Mouse (Mus musculus): ENCODE results near the gene Klhl6.

Klhl6 gene

DNA sequence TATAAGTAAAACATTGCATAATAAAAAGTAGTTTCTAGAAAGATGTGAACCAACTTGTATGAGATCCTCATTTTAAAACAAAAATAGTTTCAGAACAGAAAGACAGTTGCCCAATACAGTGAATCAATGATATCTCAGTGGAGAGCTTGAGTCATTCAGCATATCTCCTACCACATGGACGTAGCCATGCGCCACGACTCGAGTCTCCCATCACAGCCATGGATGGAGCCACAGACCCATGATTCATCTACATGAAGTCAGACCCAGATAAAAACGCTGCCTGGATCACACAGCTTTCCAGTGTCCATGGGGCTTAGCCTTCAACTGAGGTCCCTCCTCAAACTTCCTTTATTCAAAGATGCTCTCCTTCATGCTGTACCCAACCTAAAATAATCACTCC is 13.3 kb downstream of the Klhl6 start:
- DNase-seq (ENCODE audit: low spot score), result no peak

DNA sequence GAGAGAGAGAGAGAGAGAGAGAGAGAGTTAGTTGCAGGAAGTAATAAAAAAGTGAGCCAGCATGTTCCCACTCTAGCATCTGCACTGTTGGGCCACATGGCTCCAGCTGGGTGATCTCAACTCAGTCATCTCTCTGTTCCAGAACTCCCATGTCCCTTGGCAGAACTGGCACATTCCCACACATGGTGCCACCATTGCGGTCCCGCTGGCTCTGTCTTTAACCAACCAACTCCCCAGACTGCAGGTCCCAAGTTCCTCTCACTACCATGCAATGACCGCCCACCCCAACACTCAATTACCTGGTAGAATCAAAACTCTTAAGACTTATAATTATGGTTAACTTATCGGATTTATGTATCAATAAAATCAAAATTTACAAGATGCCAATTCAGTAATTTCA is 14.2 kb downstream of the Klhl6 start:
- DNase-seq (ENCODE audit: low spot score), result no peak

GRCm38 (mm10) chr16:19967897-19968392 is 14.9 kb downstream of the Klhl6 start:
- DNase-seq (ENCODE audit: low spot score), result no peak

- DNase-seq (ENCODE audit: low spot score), result no peak
These were observed 15.9 kb downstream of the Klhl6 start for GRCm38 (mm10) chr16:19966976-19967375.

GRCm38 (mm10) chr16:19966437-19966836 is 16.4 kb downstream of the Klhl6 start:
- DNase-seq (ENCODE audit: low spot score), result no peak

DNA sequence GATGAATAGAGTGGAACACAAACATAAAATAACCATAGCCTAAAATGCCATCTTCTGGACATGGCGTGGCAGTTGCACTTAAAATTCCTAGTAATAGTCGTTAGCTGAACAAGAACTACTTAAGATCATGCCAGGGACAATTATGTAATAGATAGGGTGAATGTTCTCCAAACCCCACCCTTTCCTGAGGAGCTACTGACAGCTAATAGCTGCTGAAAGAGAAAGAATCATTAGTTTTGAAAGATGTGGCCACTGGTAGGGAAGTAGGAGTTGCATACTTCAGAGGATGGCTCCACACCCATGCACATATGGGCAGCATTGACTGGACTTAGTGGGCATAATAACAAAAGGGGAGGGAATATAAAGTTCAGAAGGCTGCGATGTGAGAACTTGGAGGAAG is 19.9 kb downstream of the Klhl6 start:
- DNase-seq (ENCODE audit: low spot score), result no peak

DNA sequence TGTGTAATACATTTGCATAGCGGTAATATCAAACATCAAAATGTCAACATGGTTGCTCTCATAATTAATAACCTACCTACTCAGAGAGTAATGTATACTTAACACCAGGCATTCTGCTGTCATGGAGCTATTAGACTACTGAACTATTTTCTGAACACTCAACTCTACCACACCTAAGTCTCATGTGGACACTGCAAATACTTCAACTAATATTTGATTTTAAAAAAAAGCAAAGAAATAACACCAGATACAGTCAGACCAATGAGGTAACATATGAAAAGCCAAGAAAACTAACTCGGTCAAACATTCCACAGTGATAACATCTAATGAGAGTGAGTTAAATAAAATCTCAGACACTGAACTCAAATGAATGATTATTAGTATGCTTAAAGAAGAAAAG is 21.8 kb downstream of the Klhl6 start:
- no peak for DNase-seq (ENCODE audit: low spot score)

GRCm38 (mm10) chr16:19960407-19961058 is 22.3 kb downstream of the Klhl6 start:
- no peak for DNase-seq (ENCODE audit: low spot score)

GRCm38 (mm10) chr16:19957051-19957450 is 25.8 kb downstream of the Klhl6 start:
- DNase-seq (ENCODE audit: low spot score), result no peak

GRCm38 (mm10) chr16:19947336-19947735 is 35.5 kb downstream of the Klhl6 start:
- DNase-seq (ENCODE audit: low spot score), result no peak

GRCm38 (mm10) chr16:19946578-19947298 is 36.1 kb downstream of the Klhl6 start:
- DNase-seq (ENCODE audit: low spot score), result no peak

DNA sequence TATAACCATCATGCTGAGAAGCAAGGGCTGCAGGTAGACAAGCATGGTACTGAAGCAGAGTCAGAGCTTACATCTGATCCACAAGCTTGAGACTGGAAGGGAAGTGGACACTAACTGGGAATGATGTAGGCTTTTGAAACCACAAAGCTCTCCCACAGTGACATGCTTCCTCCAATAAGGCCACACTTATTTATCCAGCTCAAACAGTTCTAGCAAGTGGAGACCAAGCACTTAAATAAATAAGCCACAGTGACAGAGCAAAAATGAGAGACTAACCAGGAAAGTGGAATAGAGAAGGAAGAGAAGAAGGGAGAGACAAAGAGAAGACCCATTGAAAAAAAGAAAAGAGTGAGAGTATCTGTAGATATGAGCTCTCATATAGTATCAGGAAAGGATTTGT is 62.0 kb downstream of the Klhl6 start:
- DNase-seq (ENCODE audit: low spot score), result no peak

- DNase-seq (ENCODE audit: low spot score), result no peak
These were observed 64.6 kb downstream of the Klhl6 start for GRCm38 (mm10) chr16:19918286-19918685.

GRCm38 (mm10) chr16:19912582-19912981 is 70.3 kb downstream of the Klhl6 start:
- DNase-seq (ENCODE audit: low spot score), result no peak

GRCm38 (mm10) chr16:19908291-19908690 is 74.5 kb downstream of the Klhl6 start:
- DNase-seq (ENCODE audit: low spot score), result no peak

DNA sequence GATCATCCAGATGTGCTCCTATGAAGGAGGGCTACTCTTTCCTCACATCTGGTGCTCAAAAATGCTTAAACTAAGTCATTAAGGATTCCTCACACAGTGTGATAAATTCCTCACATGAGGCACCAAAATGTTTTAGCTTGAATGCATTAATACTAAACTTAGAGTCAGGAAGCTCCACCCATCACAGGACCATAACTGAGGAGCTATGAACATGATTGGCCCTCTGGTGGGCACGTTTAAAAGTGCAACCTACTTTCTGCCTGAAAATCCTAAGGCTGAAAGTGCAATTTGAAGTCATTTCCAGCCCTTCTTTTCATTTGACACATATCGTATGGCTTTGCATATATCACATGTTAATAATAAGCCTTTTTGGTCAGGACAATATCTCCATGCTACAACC is 75.7 kb downstream of the Klhl6 start:
- DNase-seq (ENCODE audit: low spot score), result no peak

- no peak for DNase-seq (ENCODE audit: low spot score)
These were observed 77.9 kb downstream of the Klhl6 start for GRCm38 (mm10) chr16:19904734-19905479.

DNA sequence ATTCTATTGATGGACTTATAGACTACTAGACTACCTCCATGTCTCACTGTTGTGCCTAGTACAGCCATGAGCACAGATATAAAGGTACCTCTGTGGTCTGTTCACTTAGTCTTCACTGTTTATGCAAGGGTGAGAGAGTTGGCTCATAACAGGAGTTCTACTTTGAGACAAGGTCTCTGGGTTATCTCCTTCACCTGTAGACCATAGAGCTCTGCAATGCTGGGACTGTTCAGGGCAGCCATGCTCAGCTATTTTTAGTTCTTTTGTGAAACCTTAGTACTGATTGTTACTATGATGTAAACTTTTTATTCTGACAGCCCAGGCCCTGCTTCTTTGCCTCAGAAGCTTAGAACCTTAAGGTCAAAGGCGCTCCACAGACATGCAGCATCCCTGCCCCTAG is 79.0 kb downstream of the Klhl6 start:
- no peak for DNase-seq (ENCODE audit: low spot score)
